Mouse (Mus musculus) right cerebral cortex, adult 18-20 months (tissue): ENCODE data around the gene Lrmda.

Experiments
- DNase-seq: peaks from one replicate; pipeline ENCODE4 v3.0.0; 2022; ENCODE audit warnings: mixed read lengths

The Lrmda gene

GRCm38 (mm10) chr14:22668711-22669110 is 649.2 kb downstream of the Lrmda start:
- DNase-seq = no peak

DNA sequence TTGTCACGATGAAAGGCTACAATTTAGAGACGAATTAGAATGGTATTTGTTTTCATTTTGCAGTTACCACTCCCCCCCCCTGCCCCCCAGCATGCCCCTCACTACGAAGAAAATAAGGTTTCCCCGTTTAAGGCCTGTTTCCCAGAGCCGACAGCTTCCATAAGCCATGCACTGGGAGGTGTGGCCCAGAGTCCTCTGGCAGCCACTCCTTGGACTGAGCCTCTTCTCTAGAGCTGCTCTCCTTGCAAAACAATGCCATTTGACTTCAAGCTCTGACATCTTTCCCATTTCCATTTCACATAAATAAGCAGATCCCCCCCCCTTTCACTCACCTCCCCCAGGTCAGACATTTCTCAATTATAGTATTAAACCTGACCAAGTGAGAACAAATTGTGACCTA is 654.1 kb downstream of the Lrmda start:
- DNase-seq = no peak

DNA sequence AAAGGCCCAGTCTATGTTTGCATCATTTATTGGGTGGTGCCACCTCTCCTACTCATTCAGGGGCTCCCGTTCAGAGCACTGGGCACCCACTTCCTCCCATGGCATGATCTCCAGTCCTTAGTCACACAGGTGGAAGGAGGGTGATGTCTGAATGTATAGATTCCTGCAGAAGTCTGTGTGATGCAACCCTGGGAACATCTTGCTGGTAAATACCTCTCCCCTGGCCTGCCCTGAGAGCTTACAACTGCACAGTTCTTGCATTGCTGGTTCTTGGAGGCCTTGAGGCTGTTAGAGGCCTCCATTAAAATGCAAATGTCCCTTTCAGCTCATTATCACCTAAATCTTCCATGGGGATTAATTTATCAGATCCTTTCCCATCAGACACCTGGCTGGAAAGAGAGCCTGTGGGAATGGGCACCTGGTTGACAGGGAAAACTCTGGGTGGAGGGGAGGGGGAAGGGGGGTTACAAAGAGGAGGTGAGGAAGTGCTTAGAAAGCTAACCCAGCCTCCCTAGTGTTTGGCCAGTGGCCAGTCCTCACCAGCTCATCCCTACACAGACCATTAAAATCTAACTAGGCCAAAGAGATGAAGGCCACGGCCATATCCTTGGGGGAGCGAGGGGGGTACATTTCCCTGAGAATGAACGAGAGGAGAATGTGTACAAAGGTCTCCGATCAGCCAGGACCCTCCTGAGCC is 659.6 kb downstream of the Lrmda start:
- DNase-seq = no peak

GRCm38 (mm10) chr14:22679705-22680643 is 660.5 kb downstream of the Lrmda start:
- DNase-seq = no peak

DNA sequence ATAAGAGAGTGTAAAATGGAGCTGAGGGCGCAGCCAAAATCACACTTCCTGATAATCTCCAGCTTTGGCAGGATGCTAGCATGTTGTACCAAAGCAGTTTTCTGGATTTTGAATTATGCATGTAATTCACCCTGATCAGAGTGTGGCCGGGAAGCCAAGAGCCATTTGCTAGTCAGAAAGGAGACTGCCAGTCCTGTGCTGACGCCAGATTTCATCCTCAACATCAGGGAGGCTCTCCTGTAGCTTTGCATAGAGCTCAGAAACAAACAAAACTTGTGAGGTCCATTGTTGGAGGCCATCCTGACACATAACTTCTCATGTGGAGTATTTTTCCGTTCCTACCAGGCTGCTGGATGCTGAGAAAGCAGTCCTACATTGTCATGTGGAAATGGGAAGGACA is 667.4 kb downstream of the Lrmda start:
- DNase-seq = no peak

DNA sequence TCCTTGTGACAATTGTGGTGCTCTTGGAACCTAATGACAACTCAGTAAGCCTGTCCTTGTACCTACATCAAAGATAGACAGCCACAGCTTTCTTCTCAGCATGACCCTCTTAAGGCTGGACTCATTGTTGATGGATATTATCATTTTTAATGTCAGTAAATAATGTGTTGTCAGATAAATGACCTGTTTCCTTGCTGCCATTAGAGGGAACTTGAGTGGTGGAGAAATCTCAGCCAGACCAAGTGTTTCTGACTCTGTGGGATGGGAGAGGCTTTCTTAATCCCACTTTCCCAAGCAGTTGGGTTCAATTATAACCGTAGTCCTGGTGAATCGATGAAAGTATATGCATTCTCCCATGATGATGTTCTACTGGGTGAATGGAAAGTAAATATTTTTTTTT is 668.9 kb downstream of the Lrmda start:
- no peak for DNase-seq

DNA sequence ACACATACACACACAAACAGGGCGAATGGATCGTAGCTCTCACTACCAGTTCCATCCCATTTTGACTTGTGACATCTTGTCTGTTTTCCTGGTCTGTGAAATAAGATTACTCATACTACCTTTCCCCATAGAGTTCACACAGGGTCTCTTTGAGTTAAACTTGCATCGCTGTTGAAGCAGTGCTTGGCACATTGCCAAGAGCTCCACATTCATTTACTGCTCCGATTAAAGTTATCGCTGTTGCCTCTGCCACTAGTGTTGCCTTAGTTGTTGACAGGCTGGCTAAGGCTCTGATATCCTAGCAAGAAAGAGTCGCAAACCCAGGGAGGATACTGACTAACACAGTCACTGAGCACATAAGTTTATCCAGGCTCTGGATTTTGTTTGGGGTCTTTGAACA is 675.9 kb downstream of the Lrmda start:
- no peak for DNase-seq

GRCm38 (mm10) chr14:22695931-22696365 is 676.4 kb downstream of the Lrmda start:
- DNase-seq = no peak

DNA sequence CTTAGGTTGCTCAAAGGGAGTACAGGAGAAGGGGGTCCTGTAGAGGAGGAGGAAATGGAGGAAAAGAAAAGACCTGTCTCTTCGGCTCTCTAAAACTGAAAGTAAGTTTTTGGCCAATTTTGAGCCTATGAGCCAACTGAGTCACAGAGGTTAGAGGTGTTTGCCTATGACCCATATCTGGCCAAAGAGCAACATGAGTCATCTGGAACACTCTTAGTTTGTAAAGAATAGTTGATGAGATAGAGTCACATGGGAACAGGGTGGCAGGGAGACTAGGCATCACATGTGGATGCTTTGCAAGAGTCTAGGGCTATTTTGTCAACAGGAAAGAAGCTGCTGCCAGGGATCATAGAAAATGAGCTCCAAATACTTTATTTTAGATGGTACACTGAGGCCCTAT is 680.7 kb downstream of the Lrmda start:
- DNase-seq = no peak

GRCm38 (mm10) chr14:22700690-22701089 is 681.2 kb downstream of the Lrmda start:
- DNase-seq = no peak

GRCm38 (mm10) chr14:22707958-22708701 is 688.6 kb downstream of the Lrmda start:
- DNase-seq = no peak

- no peak for DNase-seq
Observed at GRCm38 (mm10) chr14:22710071-22710661, 690.7 kb downstream of the Lrmda start.

DNA sequence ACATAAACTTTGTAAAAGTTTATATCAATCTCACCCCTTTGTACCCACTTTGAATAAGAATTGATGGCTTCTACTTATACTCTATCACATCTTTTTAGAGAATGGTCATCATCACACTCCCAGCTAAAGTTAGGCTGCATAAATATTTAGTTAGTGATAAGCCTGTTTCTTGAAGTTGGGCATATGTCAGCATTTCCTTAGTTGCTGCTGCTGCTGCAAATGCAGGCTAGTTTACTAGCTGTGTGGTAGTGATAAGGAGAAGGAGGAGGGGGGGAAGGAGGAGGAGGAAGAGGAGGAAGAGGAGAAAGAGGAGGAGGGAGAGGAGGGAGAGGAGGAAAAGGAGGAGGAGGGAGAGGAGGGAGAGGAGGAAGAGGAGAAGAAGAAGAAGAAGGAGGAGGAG is 692.9 kb downstream of the Lrmda start:
- DNase-seq = no peak

DNA sequence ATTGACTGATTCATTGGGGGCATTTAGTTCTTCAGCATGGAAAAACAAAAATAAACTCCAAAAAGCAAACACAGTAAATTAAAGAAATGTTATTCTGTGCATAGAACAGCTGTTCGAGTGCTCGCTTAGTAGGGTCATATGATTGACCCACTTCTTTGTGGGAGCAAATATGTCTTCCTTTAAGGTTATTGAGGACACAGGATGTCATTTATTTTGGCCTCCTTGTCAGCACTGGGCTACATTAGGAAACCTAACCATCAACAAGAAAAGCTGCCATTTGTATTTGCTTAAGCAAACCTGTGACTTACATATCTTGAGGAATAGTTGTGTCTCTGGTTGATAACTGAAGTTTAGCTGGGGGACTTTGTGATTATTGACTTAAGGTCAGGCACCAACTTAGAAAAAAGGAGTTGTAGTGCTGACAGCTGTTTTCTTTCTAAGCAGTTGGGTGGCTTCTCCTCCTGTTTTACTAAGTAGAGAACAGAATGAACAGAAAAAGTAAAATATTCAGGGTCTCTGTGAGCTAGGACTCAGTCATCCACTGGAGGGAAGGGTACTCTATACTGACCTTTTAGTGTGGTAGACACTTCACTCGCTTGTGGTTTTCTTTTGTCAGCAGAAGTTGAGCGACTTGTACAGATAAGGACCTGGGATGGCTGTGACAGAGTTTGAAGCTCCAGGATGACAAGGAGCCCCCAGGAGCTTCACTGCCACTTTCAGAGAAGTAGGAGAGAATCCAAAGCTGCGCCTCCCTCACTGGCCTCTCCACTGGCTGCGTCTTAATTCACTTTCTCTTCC is 696.3 kb downstream of the Lrmda start:
- no peak for DNase-seq

GRCm38 (mm10) chr14:22719968-22720367 is 700.5 kb downstream of the Lrmda start:
- no peak for DNase-seq

GRCm38 (mm10) chr14:22721845-22722244 is 702.3 kb downstream of the Lrmda start:
- DNase-seq = no peak

- no peak for DNase-seq
Observed at GRCm38 (mm10) chr14:22727548-22727947, 708.0 kb downstream of the Lrmda start.

GRCm38 (mm10) chr14:22728611-22729223 is 709.2 kb downstream of the Lrmda start:
- no peak for DNase-seq

DNA sequence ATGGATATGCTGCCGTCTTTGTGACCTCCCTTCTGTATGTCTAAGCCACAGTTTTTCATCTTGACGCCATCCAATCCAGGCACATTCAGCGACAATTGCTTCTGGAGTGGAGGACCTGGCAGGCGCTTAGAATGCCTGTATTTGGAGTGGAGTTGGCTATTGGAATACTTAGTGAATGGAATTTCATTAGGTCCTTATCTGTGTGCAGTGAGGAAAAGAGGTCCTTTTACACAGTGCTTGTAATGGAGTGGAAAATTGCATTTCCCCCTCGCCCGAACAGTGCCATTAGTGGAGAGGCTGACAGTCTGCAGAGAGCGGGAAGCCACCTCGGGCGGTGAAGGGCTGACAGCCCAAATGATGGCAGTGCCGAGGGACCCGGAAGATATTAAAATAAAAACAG is 719.1 kb downstream of the Lrmda start:
- no peak for DNase-seq

DNA sequence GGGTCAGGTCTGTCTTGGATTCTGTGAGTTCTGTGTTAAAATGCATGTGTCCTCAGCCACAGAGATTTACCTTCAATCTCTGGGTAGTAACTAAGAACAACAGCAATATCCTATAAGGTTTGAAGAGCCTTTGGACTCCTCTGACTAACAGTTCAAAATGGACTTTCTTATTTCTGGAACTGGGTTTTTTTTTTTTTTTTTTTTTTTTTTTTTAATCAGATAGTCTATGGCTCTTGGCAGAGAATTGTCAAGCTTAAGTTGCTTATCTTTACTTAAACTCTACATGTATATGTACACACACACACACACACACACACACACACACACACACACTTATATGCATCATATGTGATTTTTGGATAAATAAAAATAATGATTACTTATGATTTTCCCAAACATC is 723.0 kb downstream of the Lrmda start:
- DNase-seq = no peak

DNA sequence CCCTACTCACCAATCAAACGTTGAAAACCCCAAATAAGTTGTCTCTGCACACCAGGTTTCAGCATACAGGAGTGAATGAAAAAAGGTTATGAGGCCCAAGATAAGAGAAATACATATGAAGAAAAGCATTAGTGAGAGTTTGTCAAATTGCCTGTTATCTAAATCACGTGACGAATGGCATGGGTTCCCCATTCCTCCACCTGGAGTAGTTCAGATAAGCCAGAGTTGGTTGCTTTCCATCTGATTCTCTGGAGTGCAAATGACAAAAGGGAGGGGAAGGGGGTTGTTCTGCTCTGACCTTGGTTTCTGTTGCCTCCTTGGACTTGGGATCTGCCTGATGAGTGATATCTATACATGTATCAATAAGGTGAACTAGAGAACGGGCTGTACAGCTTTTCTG is 723.8 kb downstream of the Lrmda start:
- DNase-seq = no peak

GRCm38 (mm10) chr14:22744701-22745100 is 725.2 kb downstream of the Lrmda start:
- DNase-seq = no peak
